Mouse (Mus musculus): ENCODE results near the gene AF067063. TPM values are rescaled to one million over a fixed set of nuclear protein-coding genes. Genes with fewer than 3 reads are reported as not detected.
A peak's percentile ranks its signal among the peaks of the same experiment; 100 is the strongest.
"Not testable (repeated sequence)": the region's sequence is repeated elsewhere in the genome, so short reads cannot be mapped to it uniquely, and the experiment has no call there.

AF067063 gene
- not detected in 2 replicates for polyA plus RNA-seq (2015; fragmentation: Nextera tagmentation; extraction: Ambion mirVana)

- H3K36me3 ChIP-seq (ENCODE audit: insufficient read depth, low read length); H3K27me3 ChIP-seq (ENCODE audit: insufficient read depth, low read length); H3K4me2 ChIP-seq (replicated peaks; ENCODE audit: low read depth, low read length); H3K4me1 ChIP-seq (ENCODE audit: insufficient read depth, low read length); H3K9ac ChIP-seq (replicated peaks; ENCODE audit: low read length); H3K4me3 ChIP-seq (ENCODE audit: low read length); ATAC-seq (ENCODE audit: low FRiP score, low TSS enrichment); H3K9me3 ChIP-seq (ENCODE audit: low read length); H3K27ac ChIP-seq (ENCODE audit: low read length): not testable (repeated sequence)
Observed at GRCm38 (mm10) chr13:119830116-119830515, at the start of gene AF067063. Gene AF067063, minus strand, starts transcription at chr13:119830216.

- H3K4me1 ChIP-seq (ENCODE audit: insufficient read depth, low read length); H3K9ac ChIP-seq (replicated peaks; ENCODE audit: low read length); H3K9me3 ChIP-seq (ENCODE audit: low read length); H3K4me2 ChIP-seq (replicated peaks; ENCODE audit: low read depth, low read length); H3K27me3 ChIP-seq (ENCODE audit: insufficient read depth, low read length); H3K27ac ChIP-seq (ENCODE audit: low read length); ATAC-seq (ENCODE audit: low FRiP score, low TSS enrichment); H3K36me3 ChIP-seq (ENCODE audit: insufficient read depth, low read length); H3K4me3 ChIP-seq (ENCODE audit: low read length): not testable (repeated sequence)
- 77% methylated on average over 5 of the region's 7 CpGs for WGBS
Observed at GRCm38 (mm10) chr13:119864395-119864999, 34.5 kb upstream of the AF067063 start.

- H3K4me1 ChIP-seq (ENCODE audit: insufficient read depth, low read length); H3K9ac ChIP-seq (replicated peaks; ENCODE audit: low read length); H3K4me2 ChIP-seq (replicated peaks; ENCODE audit: low read depth, low read length); ATAC-seq (ENCODE audit: low FRiP score, low TSS enrichment); H3K27me3 ChIP-seq (ENCODE audit: insufficient read depth, low read length); H3K4me3 ChIP-seq (ENCODE audit: low read length); H3K36me3 ChIP-seq (ENCODE audit: insufficient read depth, low read length); H3K9me3 ChIP-seq (ENCODE audit: low read length); H3K27ac ChIP-seq (ENCODE audit: low read length): not testable (repeated sequence)
- no CpG with 5 or more reads among the region's 6 CpGs for WGBS
Observed at GRCm38 (mm10) chr13:119862399-119862798, 32.4 kb upstream of the AF067063 start.

- not testable (repeated sequence) for H3K4me1 ChIP-seq (ENCODE audit: insufficient read depth, low read length); H3K9ac ChIP-seq (replicated peaks; ENCODE audit: low read length); ATAC-seq (ENCODE audit: low FRiP score, low TSS enrichment); H3K4me3 ChIP-seq (ENCODE audit: low read length); H3K9me3 ChIP-seq (ENCODE audit: low read length); H3K27me3 ChIP-seq (ENCODE audit: insufficient read depth, low read length); H3K4me2 ChIP-seq (replicated peaks; ENCODE audit: low read depth, low read length); H3K27ac ChIP-seq (ENCODE audit: low read length); H3K36me3 ChIP-seq (ENCODE audit: insufficient read depth, low read length)
- 28% methylated on average over 6 of the region's 6 CpGs for WGBS
Observed at GRCm38 (mm10) chr13:119839982-119840381, 10.0 kb upstream of the AF067063 start.

GRCm38 (mm10) chr13:119837719-119838337, 7.8 kb upstream of the AF067063 start:
- not testable (repeated sequence) for H3K9ac ChIP-seq (replicated peaks; ENCODE audit: low read length); H3K4me3 ChIP-seq (ENCODE audit: low read length); H3K9me3 ChIP-seq (ENCODE audit: low read length); H3K4me1 ChIP-seq (ENCODE audit: insufficient read depth, low read length); H3K36me3 ChIP-seq (ENCODE audit: insufficient read depth, low read length); H3K27ac ChIP-seq (ENCODE audit: low read length); H3K4me2 ChIP-seq (replicated peaks; ENCODE audit: low read depth, low read length); H3K27me3 ChIP-seq (ENCODE audit: insufficient read depth, low read length)
- 0 out of 2 replicates have a peak, but pooled peaks have one; percentile 29 for ATAC-seq (ENCODE audit: low FRiP score, low TSS enrichment)
- WGBS: 7% methylated on average over 14 of the region's 23 CpGs

- not testable (repeated sequence) for H3K4me1 ChIP-seq (ENCODE audit: insufficient read depth, low read length); H3K27me3 ChIP-seq (ENCODE audit: insufficient read depth, low read length); H3K9ac ChIP-seq (replicated peaks; ENCODE audit: low read length); H3K36me3 ChIP-seq (ENCODE audit: insufficient read depth, low read length); H3K27ac ChIP-seq (ENCODE audit: low read length); H3K9me3 ChIP-seq (ENCODE audit: low read length)
- ATAC-seq (ENCODE audit: low FRiP score, low TSS enrichment): peak; percentile 77; the same call in 1 of the 2 replicates
- WGBS: 11% methylated on average over 22 of the region's 23 CpGs
- H3K4me2 ChIP-seq (replicated peaks; ENCODE audit: low read depth, low read length): peak overlapping the region; percentile 35; the same call in 1 of the 2 replicates
- peak overlapping the region; percentile 22; the same call in 1 of the 2 replicates for H3K4me3 ChIP-seq (ENCODE audit: low read length)
Observed at GRCm38 (mm10) chr13:119836324-119836811, 6.4 kb upstream of the AF067063 start.

- ATAC-seq (ENCODE audit: low FRiP score, low TSS enrichment): peak; percentile 76
- Histone ChIP-seq H3K4me3 (ENCODE audit: low read length) (peak within 1 kb of the TSS; percentile 22; the same call in 1 of the 2 replicates), H3K4me2 (replicated peaks; ENCODE audit: low read depth, low read length) (peak within 1 kb of the TSS; percentile 35; the same call in 1 of the 2 replicates)
- not testable (repeated sequence) for H3K36me3 ChIP-seq (ENCODE audit: insufficient read depth, low read length); H3K9ac ChIP-seq (replicated peaks; ENCODE audit: low read length); H3K9me3 ChIP-seq (ENCODE audit: low read length); H3K27me3 ChIP-seq (ENCODE audit: insufficient read depth, low read length); H3K27ac ChIP-seq (ENCODE audit: low read length); H3K4me1 ChIP-seq (ENCODE audit: insufficient read depth, low read length)
- WGBS: 13% methylated on average over 18 of the region's 25 CpGs
Observed at GRCm38 (mm10) chr13:119835320-119836056, 5.5 kb upstream of the AF067063 start, which contains the start of gene D13Ertd608e. Gene D13Ertd608e, plus strand, starts transcription at chr13:119836006.

- Histone ChIP-seq H3K9me3 (ENCODE audit: low read length) (no peaks in the 10 kb centered on the region), H3K4me2 (replicated peaks; ENCODE audit: low read depth, low read length) (no peak overlapping the region), H3K4me3 (ENCODE audit: low read length) (no peak overlapping the region), H3K27ac (ENCODE audit: low read length) (no peak overlapping the region), H3K4me1 (ENCODE audit: insufficient read depth, low read length) (no peaks in the 10 kb centered on the region), H3K9ac (replicated peaks; ENCODE audit: low read length) (no peak overlapping the region), H3K27me3 (ENCODE audit: insufficient read depth, low read length) (no peaks in the 10 kb centered on the region), H3K36me3 (ENCODE audit: insufficient read depth, low read length) (no peaks in the 10 kb centered on the region)
- 40% methylated on average over 2 of the region's 2 CpGs for WGBS
- no peak for ATAC-seq (ENCODE audit: low FRiP score, low TSS enrichment)
Observed at GRCm38 (mm10) chr13:119817579-119818206, 12.3 kb downstream of the AF067063 start.

GRCm38 (mm10) chr13:119816798-119817197, 13.2 kb downstream of the AF067063 start:
- no peak for ATAC-seq (ENCODE audit: low FRiP score, low TSS enrichment)

More at GRCm38 (mm10) chr13:119816798-119817197, 13.2 kb downstream of the AF067063 start:
- H3K4me1 ChIP-seq (ENCODE audit: insufficient read depth, low read length): no peaks in the 10 kb centered on the region
- no peaks in the 10 kb centered on the region for H3K36me3 ChIP-seq (ENCODE audit: insufficient read depth, low read length)
- no peak overlapping the region for H3K9ac ChIP-seq (replicated peaks; ENCODE audit: low read length)
- no peak overlapping the region for H3K4me2 ChIP-seq (replicated peaks; ENCODE audit: low read depth, low read length)
- no peak overlapping the region for H3K4me3 ChIP-seq (ENCODE audit: low read length)
- no peaks in the 10 kb centered on the region for H3K27me3 ChIP-seq (ENCODE audit: insufficient read depth, low read length)
- WGBS: 52% methylated on average over 8 of the region's 8 CpGs
- H3K27ac ChIP-seq (ENCODE audit: low read length): no peak overlapping the region
- no peaks in the 10 kb centered on the region for H3K9me3 ChIP-seq (ENCODE audit: low read length)

Data from kidney, embryonic 16.5 days (tissue).